Mouse (Mus musculus): ENCODE measurements at regions not wholly inside any gene's neighbourhood (a gene's known extent, or its start where the extent isn't known, plus 50 kb on each side); places are given as distances from the start of the nearest gene placed in this dataset.
A peak's percentile ranks its signal among the peaks of the same experiment; 100 is the strongest.
"Not testable (repeated sequence)": the region's sequence is repeated elsewhere in the genome, so short reads cannot be mapped to it uniquely, and the experiment has no call there.

DNA sequence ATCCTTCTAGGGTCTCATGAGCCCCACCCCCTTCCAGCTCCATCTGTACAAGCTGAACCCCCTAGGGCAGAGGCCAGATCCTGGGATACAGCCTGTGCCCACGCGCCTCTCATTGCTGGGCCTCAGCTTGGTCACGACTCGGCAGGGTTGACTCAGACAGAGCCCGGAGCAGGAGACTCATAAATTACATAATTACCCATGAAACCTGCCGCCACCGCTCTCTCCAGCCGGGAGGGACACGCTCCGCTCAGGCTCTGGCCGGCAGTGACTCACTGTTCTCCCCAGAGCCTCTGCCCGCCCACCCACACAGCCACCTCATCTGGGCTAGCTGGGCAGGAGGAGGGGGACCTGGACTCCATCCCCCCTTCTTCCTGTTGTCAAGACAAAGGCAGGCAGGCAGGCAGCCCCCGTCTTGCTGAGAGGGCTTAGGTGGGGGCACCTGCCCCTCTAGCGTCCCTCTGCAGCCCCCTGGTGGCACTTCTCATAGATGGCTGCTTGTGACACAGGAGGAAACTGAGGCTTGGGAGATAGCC is 149.6 kb upstream of the Rtl1 start:
- peak; percentile 20 for DNase-seq (ENCODE audit: low read depth, low spot score)

DNA sequence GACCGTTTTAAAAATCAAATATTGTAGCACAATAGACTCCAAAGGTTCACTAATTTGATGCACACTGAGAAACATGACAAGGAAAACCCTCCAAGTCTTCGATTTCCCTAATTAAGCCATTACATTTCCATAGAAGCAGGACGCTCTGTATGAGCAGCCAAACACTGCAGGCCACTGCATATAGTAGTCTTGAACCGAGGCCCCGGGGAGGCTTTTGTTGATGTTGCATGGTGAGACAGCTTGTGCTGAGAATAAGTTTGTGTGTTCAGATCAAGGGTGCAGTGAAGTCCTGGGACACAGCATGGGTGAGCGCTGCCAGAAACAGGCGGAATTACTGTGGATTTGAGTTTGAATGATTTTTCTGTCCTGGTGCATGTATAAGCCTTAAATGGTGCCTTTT is 154.9 kb upstream of the Rtl1 start:
- no peak for DNase-seq (ENCODE audit: low read depth, low spot score)

DNA sequence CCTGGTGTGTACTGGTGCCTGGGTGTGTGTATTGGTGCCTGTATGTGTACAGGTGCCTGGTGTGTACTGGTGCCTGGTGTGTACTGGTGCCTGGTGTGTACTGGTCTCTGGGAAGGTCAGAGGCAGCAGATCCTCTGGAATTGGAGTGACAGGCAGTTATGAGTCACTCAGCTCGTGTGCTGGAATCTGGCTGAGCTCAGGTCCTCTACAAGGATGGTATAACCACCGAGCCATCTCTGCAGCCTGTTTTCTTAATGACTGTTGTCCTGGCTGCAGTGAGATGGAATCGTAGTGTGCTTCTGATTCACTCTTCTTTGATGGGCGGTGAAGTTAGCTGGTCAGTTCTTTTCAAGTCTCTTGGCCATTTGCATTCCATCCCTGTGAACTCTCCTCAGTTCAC is 164.2 kb upstream of the Rtl1 start:
- no peak for DNase-seq (ENCODE audit: low read depth, low spot score)

DNA sequence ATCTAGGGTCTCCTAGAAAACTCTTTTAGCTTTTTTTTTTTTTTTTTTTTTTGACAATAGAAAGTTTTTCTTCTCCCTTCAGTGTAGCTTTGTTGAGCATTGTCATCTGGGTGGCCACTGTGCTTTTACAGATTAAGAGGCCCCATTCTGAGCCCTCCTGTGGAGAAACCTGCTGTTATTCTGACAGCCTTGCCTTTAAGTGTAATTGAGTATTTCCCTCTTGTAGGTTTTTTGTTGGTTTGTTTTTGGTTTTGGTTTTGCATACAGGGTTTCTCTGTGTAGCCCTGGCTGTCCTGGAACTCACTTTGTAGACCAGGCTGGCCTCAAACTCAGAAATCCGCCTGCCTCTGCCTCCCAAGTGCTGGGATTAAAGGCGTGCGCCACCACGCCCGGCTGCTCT is 166.5 kb upstream of the Rtl1 start:
- DNase-seq (ENCODE audit: low read depth, low spot score), result not testable (repeated sequence)

DNA sequence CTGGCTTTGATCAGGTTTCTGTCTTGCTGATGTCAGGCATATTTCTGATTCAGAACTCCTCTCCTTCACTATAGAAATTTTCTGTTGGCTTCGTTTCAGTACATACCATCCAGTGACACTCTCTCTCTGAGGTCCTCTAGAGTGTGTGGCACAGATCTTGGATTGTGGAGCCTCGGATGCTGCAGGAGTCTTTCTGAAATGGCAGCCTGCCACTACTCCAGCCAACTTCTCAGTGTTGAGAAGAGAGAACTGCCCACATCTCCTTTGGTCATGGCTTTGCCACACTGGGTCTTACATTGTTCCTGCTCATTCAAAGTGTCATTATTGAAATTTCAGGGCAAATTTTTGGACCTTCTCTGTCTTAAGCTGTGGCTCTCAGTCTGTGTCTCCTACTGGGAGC is 172.4 kb upstream of the Rtl1 start:
- no peak for DNase-seq (ENCODE audit: low read depth, low spot score)

DNA sequence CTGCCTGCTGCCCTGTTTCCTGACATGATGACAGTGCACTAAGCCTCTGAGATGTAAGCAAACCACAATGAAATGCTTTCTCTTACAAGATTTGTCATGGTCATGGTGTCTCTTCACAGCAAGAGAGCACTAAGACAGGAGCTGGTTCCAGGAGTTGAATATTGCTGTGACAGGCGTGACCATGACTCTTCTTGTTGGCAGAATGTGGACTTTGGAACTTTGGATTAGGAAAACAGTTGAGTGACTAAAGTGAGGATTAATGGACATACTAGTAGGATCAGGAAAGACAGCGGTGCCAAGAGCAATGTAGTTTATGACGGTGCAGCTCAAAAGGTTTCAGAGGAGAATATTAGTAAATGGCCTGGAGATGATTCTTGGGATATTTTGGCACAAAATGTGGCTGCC is 173.8 kb upstream of the Rtl1 start:
- no peak for DNase-seq (ENCODE audit: low read depth, low spot score)

DNA sequence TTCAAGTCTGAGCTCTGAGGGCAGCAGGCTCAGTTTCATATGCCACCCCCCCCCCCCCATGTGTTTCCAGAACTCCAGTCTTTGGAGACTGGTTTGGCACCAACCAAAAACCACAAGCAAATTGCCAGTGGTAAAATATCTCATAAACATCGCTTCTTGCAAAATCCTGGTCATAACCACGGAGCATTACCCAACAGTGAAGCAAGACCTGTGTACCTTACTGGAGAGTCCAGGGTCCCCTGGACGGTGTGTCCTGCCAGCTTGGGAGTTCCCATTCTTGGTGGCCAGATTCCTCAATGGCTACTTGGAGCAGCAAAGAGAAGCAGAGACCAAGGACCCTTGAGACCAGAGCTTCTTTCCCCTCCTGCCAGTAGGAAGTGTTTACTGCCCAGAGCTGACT is 198.7 kb upstream of the Rtl1 start:
- DNase-seq (ENCODE audit: low read depth, low spot score), result no peak

DNA sequence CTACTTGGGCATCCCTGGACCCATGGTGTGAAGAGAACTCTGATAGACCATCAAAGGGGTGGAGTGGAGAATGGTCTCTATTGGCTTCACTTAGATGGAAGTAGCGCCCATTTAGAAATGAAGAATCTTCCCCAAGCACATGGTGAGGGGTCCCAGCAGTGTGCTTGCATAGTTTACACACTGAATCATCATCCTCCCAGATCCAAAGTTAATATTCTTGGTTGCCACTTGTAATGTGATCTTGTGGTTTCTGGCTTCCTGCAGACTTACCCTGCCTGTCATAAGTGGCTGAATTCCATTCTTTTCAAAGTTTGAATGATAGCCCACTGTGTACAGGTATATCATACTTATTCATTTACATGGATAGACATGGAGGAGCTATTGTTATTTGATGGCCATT is 199.3 kb upstream of the Rtl1 start:
- DNase-seq (ENCODE audit: low read depth, low spot score), result no peak

DNA sequence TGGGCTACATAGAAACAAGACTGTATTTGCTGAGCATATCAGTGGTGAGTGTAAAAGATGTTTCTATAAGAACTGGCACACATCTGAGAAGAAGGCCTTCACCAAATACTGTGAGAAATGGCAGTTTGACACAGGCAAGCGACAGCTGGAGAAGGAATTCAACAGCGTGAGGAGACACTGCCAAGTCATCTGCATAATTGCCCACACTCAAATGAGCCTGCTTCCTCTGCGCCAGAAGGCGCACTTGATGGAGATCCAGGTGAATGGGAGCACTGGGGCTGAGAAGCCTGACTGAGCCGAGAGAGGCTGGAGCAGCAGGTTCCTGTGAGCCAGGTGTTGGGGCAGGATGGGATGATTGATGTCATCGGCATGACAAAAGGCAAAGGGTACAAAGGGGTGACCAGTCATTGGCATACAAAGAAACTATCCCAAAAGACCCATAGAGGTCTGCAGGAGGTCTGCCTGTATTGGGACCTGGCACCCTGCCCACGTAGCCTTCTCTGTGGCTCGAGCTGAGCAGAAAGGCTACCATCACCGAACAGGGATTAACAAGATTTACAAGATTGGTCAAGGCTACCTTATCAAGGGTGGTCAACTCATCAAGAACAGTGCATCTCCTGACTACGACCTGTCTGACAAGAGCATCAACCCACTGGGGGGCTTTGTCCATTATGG is 227.2 kb upstream of the Rtl1 start:
- no peak for DNase-seq (ENCODE audit: low read depth, low spot score)

DNA sequence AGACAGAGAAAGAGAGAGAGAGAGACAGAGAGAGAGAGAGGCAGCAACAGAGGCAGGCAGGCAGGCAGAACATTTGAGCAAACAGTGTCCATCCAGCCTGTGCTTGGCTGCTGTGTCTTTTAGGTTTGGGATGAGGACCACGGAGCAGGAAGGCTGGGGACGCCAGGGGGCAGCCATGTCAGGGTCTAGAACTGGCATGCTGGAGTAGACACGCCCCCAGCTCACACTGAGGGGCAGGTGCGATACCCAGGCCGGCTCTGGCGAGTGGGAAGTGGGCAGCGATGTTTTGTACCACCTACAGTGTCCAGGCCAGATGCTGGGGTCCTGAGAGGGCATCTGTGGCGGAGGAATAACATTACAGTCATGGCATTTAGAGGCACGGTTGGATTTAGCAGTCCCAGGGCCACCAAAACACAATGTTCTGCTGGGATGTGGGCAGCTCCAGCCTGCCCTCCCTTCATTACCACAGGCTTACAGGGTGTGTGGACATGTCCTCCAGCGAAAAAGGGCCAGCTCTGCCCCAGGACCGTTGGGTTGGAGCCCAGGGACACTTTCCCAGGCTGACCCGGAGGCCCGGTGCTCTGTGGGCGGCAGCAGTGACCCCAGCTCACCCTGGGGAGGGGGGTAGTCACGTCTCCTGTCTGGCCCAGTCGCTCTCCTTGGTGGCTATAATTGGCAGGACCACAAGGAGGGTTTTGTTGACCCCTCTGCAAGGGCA is 230.3 kb upstream of the Rtl1 start:
- DNase-seq (ENCODE audit: low read depth, low spot score), result no peak

DNA sequence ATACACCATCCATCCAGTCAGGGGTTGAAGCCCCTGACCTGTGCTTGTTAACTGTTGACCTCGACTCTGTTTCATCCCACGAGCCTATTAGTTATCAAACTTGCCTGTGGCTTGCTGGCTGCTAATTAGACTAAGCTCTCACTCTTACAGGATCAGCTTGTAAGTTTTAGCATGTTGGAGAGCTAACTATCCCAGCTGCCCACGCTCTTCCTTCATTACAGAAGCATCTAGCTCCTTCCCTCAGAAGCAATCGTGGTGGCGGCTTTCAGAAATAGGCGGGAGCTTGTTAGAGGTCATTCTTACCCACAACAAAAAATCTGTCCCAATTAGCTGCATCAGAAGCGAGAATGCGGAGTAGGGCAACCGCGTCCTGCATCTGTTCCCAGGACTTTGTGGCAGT is 232.8 kb upstream of the Rtl1 start:
- no peak for DNase-seq (ENCODE audit: low read depth, low spot score)

DNA sequence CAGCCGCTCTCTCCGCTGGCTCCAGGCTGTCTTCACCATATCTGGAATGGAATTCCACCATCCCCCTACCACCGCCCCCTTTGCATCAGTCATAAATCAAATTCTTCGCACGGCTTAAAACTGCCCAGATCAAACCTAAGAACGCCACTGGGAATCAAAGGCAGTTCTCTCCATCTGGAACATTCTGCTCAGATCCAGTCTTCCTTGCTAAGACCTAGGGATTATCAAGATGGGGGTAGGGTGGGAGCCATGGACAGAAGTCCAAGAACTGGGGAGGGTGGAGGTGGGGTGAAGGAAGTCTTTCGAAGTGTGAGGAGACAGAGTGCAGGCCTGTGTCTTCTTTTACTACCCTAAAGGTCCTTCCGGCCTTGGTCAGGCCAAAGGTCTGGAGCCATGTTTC is 236.4 kb upstream of the Rtl1 start:
- DNase-seq (ENCODE audit: low read depth, low spot score), result no peak

DNA sequence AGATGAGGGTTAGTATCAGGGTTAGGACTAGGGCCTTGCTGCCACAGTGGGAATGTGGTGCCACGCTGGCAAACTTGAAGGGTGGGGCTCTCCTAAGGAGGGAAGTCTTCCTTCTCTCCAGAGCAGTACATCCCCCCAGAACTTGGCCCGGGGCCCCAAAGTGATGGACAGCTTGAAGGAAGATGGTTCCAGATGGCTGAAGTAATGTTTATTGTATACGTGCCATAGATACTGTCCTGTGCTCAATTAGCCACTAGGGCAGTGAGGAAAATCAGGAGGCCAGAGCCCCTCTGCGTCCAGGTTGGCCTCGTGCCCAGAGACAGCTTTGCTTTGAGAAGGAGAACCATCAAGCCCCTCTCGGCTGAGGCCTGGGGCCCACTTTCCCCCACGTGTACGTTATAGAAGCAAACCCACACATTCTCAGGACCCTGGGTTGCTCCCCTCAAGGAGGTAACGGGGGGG is 239.0 kb upstream of the Rtl1 start:
- no peak for DNase-seq (ENCODE audit: low read depth, low spot score)

DNA sequence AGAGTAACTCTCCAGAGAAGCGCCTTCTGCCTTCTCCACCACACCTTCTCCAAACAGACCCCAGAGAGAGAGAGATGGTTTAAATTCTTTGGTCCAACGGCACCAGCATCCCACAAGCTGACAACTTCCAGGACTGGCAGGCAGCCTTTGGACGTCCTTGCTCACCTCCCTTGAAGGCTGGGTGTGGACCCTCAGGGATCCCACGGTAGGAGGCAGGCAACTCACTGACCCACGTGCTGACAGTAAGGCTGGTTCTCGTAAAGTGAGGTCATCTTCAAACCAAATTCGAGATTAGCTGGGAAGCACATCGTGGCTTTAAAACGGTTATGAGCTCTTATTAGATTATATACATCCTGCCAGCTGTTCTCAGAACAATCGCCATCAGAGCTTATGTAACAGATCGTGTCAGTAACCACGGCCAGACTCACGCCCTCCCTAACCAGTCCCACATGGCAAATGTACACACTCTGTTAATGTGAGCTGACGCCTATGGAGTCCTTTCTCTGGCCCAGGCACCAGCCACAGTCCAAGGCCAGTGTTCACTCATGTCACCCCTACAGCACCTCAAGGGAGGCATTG is 239.9 kb upstream of the Rtl1 start:
- DNase-seq (ENCODE audit: low read depth, low spot score), result no peak

DNA sequence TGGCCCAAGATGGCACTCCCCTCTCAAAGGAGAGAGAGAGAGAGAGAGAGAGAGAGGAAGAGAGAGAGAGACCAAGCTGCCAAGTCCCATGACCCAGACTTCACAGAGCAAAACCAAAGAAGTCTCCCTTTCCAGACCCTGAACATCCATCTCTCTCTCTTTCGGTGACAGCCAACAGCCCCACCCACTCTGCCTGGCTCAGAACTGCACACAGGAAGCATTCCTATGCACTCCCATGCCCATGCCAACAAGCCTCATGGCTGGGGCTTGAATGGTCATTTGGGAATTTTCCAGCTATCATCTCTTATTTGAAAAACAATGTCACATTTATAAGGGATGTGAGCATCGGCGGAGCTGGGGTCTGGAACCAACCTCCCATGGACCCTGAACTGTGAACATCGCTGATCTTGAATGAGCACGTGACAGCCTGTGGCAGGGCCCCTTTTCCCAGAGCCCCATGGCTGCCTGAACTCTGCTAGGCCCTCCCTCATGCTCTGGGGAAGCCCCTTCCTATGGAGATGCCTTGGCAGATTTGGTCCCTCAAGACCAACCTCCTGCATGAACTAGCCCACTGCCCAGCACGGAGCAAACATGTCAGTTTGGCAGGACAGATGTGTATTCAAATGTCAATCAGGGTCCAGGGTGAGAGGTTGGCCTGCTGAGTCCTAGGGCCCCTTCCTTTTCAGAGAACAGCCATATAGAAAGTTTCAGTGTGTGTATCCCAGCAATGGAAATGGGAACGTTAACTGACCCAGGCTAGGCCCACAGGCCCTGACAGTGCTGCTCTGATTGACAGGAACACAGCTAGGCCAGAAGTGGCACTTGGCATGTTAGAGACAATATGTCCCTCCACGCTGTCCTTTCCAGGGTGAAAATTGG is 244.8 kb upstream of the Rtl1 start:
- no peak for DNase-seq (ENCODE audit: low read depth, low spot score)

DNA sequence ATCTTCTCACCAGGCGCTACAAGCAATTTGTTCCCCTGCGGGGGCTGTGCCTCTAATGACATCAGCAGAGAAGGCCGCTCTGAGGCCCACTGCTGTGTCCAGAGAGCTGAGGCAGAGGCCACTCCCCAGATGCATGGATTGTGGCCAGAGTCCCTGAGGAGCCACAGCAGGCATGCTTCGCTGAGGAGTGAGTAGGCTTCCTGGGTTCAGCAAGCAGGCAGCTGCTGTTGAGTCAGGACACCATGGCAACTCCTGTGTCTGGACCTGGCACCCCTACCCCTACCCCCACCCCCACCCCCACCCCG is 245.4 kb upstream of the Rtl1 start:
- no peak for DNase-seq (ENCODE audit: low read depth, low spot score)

DNA sequence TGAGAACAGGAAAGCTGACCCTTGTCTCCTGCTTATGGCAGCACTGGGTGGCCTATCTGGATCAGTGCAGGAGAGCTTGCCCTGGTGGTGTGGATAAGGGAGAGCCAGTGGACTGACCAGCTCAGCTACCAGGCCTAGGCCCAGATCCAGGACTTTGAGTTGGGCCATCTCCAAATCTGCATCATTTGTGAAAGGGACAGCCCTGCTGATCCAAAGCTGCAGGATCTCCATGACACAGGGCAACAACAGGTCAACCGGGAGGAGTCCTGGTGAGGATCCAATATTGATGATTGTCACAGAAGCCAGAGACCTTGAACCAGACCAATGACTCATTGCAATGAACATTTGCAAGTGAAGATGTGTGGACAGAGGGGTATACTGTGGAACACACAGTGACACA is 256.2 kb upstream of the Rtl1 start:
- DNase-seq (ENCODE audit: low read depth, low spot score), result no peak

DNA sequence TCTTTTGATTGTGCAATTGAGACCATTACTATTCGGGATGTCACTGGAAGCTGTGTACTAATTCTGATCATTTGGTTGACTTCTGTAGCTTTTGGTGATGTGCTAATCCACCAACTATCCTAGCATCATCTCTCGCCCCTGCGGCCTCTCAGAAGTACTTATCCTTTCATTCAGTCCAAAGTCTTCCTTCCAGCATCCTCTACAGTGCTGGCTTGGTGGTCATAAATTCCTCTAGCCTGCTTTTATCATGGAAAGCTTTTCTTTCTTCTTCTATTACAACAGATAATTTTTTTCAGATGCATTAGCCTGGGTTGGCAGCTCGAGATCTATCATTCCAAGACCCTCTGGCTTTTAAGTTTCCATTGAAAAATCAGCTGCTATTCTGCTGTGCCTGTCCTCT is 257.6 kb upstream of the Rtl1 start:
- no peak for DNase-seq (ENCODE audit: low read depth, low spot score)

DNA sequence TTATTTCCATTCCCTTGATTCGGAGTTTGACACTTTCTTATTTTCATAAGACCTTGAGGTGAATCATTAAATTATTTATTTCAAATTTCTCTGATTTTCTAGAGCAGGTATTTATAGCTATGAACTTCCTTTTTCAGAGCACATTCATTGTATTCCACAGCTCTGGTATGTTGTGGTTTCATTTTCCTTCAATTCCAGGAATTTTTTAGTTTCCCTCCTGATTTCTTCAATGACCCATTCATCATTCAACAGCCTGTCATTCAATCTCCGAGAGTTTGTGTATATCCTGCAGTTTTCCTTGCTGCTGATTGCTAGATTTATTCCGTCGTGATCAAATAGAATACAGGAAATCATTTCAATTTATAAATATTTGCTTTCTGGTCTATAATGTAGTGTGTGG is 264.7 kb upstream of the Rtl1 start:
- no peak for DNase-seq (ENCODE audit: low read depth, low spot score)

DNA sequence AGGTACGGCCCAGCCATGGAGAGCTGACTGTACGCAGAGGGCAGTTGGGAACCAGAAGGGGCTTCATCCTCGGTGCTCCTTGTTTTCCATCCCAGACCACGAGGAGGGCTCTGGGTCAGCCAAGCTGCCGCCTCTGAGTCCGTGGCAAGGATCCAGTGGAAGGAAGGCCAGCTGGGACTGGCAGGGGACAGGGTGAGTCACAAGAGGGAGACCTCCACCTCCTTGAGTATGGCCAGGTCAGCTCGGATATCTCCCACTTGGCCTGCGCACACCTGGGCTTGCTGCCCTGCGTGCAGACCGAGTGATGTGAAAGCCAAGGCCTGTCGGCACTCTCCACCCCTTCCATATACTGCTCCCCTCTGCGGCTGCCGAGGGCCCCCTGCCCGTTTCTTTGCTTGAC is 270.9 kb upstream of the Rtl1 start:
- DNase-seq (ENCODE audit: low read depth, low spot score), result no peak

DNA sequence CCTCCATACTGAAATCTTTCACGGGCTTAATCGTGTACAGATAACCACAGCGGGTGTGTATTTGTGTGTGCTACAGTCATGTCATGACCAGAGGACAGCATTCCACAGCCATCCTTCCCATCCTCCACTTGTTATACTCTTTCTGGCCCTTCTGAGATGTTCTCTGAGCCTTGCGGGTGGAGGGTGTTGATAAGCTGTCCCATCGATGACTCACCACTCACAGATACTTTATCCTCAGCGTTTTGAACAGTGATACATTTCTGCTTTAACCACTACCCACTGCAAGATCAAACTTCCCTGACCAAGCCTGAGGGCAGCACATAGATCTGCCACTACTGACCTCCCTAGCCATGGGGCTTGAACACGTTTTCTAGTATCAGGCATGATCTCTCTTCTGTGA is 274.3 kb upstream of the Rtl1 start:
- no peak for DNase-seq (ENCODE audit: low read depth, low spot score)

DNA sequence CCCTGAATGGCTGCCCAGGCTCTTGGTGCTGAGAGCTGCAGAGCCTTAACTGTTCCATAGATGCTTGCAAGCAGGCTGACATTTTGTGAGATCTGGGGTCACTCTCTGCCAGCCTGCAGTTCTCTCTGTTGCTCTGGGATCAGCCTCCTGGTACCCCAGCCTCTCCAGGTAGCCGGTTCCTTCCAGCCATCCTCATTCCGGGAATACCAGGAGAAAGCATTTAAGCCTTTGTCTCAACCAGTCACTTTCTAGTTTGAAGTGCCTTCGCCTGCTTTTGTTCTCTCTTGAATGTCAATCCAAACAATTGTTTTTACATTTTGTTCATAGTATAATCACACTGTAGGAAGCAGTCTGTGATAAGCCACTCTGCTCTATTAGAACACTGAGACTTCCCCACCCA is 281.0 kb upstream of the Rtl1 start:
- DNase-seq (ENCODE audit: low read depth, low spot score), result no peak

Measured in retina, adult 2 months (tissue).